Mouse (Mus musculus): Measurements from ENCODE around the gene Hvcn1. TPM values are rescaled to one million over a fixed set of nuclear protein-coding genes. Genes with fewer than 3 reads are reported as not detected.
A peak's percentile ranks its signal among the peaks of the same experiment; 100 is the strongest.

Gene Hvcn1
- polyA plus RNA-seq, 1 experiment: 54.3 TPM

DNA sequence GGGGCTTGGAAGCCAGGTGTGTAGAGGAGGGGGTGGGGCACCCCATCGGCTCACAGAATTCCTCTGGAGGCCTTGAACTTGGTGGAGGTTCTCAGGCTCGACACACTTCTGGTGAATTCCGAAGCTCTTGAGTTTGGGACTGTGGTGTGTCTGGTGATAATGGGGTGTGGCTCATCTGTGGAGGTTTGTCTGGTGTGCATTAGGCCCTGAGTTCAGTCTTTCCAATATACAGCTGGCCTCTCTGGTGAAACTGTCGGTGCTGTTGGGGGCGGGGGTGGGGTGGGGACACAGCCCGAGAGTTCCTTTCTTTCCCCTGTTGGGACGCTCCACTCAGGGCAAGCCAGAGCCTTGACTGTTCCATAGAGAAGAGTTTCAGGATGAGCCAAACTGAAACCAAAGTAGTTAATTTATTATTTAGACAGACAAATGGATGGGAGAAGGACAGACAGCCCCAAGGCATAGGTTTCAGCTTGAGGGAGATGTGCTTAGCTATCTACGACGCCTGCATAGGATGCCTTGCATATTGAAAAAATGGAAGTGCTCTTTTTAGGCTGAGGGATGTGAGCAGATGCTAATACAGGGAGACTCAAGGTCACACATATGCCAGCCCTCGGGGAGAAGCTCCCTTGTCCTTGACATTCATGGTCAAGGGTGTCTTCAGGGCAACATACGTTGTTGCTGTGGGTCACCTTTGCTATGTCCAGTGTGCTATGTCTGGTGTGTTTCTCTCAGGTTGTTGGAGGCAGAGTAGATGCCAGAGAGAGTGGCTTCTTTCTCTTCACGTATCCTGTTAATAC lies 11.7 kb downstream of the Hvcn1 start:
- no peak overlapping the region for H3K4me3 ChIP-seq (ENCODE audit: insufficient read depth, low read length)
- H3K4me1 ChIP-seq (ENCODE audit: control insufficient read depth, insufficient read depth, low read length): peaks cover 21% of the 10 kb centered on the region
- H3K27ac ChIP-seq (ENCODE audit: insufficient read depth, low read depth, low read length): no peak overlapping the region
- no peak for TF ChIP-seq POLR2A (IDR thresholded peaks at IDR 0.05; ENCODE audit: borderline replicate concordance, low read depth, low read length)
- TF ChIP-seq CTCF (IDR thresholded peaks at IDR 0.05; ENCODE audit: low read depth, low read length): no peak

- Histone ChIP-seq H3K27ac (ENCODE audit: insufficient read depth, low read depth, low read length) (no peak overlapping the region), H3K4me1 (ENCODE audit: control insufficient read depth, insufficient read depth, low read length) (peaks cover 21% of the 10 kb centered on the region), H3K4me3 (ENCODE audit: insufficient read depth, low read length) (no peak overlapping the region)
- TF ChIP-seq POLR2A (IDR thresholded peaks at IDR 0.05; ENCODE audit: borderline replicate concordance, low read depth, low read length) (no peak), CTCF (IDR thresholded peaks at IDR 0.05; ENCODE audit: low read depth, low read length) (no peak)
Measured at GRCm38 (mm10) chr5:122218928-122219327, 12.3 kb downstream of the Hvcn1 start.

- H3K4me1 ChIP-seq (ENCODE audit: control insufficient read depth, insufficient read depth, low read length): peaks cover 21% of the 10 kb centered on the region
- H3K4me3 ChIP-seq (ENCODE audit: insufficient read depth, low read length): no peak overlapping the region
- TF ChIP-seq POLR2A (IDR thresholded peaks at IDR 0.05; ENCODE audit: borderline replicate concordance, low read depth, low read length): no peak
- TF ChIP-seq CTCF (IDR thresholded peaks at IDR 0.05; ENCODE audit: low read depth, low read length): 0 out of 2 replicates have a peak, but pooled peaks have one; percentile 3
- no peak overlapping the region for H3K27ac ChIP-seq (ENCODE audit: insufficient read depth, low read depth, low read length)
Measured at GRCm38 (mm10) chr5:122219655-122220629, 13.3 kb downstream of the Hvcn1 start.

DNA sequence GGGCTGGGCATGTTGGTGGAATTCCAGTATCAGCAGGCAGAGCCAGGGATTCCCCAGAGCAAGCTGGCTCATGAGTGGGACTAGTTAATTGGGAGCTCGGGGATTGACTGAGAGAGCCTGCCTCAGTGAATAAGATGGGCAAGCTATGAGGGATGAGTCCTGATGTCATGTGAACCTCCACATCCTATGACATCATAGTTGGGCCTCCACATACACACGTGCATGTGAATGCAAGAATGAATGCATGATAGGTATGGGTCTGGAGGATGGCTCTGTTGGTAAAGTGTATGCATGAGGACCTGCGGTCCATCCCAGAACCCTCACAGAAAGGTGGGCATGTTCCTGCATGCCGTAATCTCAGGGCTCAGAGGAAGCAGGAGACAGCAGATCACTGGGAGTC lies 14.5 kb downstream of the Hvcn1 start:
- Histone ChIP-seq H3K4me3 (ENCODE audit: insufficient read depth, low read length) (no peak overlapping the region), H3K27ac (ENCODE audit: insufficient read depth, low read depth, low read length) (no peak overlapping the region), H3K4me1 (ENCODE audit: control insufficient read depth, insufficient read depth, low read length) (peaks cover 21% of the 10 kb centered on the region)
- TF ChIP-seq POLR2A (IDR thresholded peaks at IDR 0.05; ENCODE audit: borderline replicate concordance, low read depth, low read length) (no peak), CTCF (IDR thresholded peaks at IDR 0.05; ENCODE audit: low read depth, low read length) (no peak)

DNA sequence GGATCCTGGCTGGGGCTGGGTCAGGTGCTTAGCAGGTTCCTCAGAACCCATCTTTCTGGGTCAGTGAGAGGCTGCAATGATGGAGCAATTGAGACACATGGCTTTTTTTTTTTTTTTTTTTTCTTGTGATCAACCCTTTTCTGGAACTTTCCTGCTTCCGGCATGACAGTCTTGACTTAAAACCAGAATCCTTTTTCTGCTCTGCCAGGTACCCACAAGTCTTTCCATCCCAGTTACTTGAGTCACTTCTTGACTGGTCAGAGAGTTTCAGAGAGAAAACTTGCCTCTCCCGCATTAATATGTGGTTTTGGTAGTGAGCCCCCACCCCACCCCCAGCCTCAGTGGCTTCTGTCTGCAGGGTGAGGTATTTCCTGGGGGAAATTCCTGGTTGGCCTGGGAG lies 17.7 kb downstream of the Hvcn1 start:
- Histone ChIP-seq H3K4me1 (ENCODE audit: control insufficient read depth, insufficient read depth, low read length) (peaks cover 11% of the 10 kb centered on the region), H3K27ac (ENCODE audit: insufficient read depth, low read depth, low read length) (no peak overlapping the region)
- no peak for TF ChIP-seq POLR2A (IDR thresholded peaks at IDR 0.05; ENCODE audit: borderline replicate concordance, low read depth, low read length)
- TF ChIP-seq CTCF (IDR thresholded peaks at IDR 0.05; ENCODE audit: low read depth, low read length): no peak

GRCm38 (mm10) chr5:122228271-122228765 lies 21.7 kb downstream of the Hvcn1 start:
- peaks cover 9% of the 10 kb centered on the region for H3K4me1 ChIP-seq (ENCODE audit: control insufficient read depth, insufficient read depth, low read length)
- TF ChIP-seq CTCF (IDR thresholded peaks at IDR 0.05; ENCODE audit: low read depth, low read length): no peak
- no peak for TF ChIP-seq POLR2A (IDR thresholded peaks at IDR 0.05; ENCODE audit: borderline replicate concordance, low read depth, low read length)
- no peak overlapping the region for H3K4me3 ChIP-seq (ENCODE audit: insufficient read depth, low read length)
- H3K27ac ChIP-seq (ENCODE audit: insufficient read depth, low read depth, low read length): no peak overlapping the region

More for the DNA sequence above, 17.7 kb downstream of the Hvcn1 start:
- H3K4me3 ChIP-seq (ENCODE audit: insufficient read depth, low read length): no peak overlapping the region

DNA sequence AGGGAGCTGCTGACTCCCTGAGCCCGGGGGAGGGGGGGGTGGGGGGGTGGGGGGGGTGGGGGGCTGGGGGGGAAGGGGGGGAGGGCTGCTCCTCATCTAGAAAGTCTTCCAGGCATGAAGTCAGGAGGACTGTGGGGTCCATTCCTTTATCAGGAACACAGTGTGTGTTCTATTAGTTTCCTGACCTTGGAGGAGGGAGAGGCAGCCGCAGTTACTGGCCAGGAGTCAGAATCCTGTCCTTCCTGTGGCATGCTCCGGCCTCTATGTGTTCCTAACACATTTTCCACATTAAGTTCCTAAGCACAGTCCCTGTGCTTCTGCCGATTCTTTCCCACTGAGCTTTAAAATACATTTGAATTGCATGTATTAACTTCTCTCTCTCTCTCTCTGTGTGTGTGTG lies 22.2 kb downstream of the Hvcn1 start:
- Histone ChIP-seq H3K27ac (ENCODE audit: insufficient read depth, low read depth, low read length) (no peak overlapping the region), H3K4me1 (ENCODE audit: control insufficient read depth, insufficient read depth, low read length) (peaks cover 9% of the 10 kb centered on the region), H3K4me3 (ENCODE audit: insufficient read depth, low read length) (no peak overlapping the region)
- TF ChIP-seq POLR2A (IDR thresholded peaks at IDR 0.05; ENCODE audit: borderline replicate concordance, low read depth, low read length): no peak

DNA sequence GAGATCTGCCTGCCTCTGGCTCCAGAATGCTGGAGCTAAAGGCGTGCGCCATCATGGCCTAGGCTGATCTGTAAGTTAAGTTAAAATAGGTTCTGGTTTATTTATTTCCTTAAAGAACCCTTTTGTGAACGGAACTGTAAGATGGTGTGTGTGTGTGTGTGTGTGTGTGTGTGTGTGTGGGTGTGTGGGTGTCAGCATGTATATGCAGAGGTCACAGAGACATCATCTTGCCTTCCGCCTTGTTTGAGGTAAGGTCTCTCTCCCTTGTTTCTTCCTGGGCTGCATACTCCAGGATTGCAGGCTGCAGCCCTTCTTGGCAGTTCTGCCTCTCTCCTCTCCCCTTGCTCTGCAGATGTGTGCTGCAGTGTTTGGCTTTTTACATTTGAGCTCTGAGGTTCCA lies 24.2 kb downstream of the Hvcn1 start:
- no peak overlapping the region for H3K27ac ChIP-seq (ENCODE audit: insufficient read depth, low read depth, low read length)

GRCm38 (mm10) chr5:122231431-122231830 lies 24.8 kb downstream of the Hvcn1 start:
- TF ChIP-seq CTCF (IDR thresholded peaks at IDR 0.05; ENCODE audit: low read depth, low read length) (no peak), POLR2A (IDR thresholded peaks at IDR 0.05; ENCODE audit: borderline replicate concordance, low read depth, low read length) (no peak)
- no peak overlapping the region for H3K27ac ChIP-seq (ENCODE audit: insufficient read depth, low read depth, low read length)
- H3K4me3 ChIP-seq (ENCODE audit: insufficient read depth, low read length): no peak overlapping the region
- peaks cover 15% of the 10 kb centered on the region for H3K4me1 ChIP-seq (ENCODE audit: control insufficient read depth, insufficient read depth, low read length)

More for the DNA sequence above, 24.2 kb downstream of the Hvcn1 start:
- no peak overlapping the region for H3K4me3 ChIP-seq (ENCODE audit: insufficient read depth, low read length)
- H3K4me1 ChIP-seq (ENCODE audit: control insufficient read depth, insufficient read depth, low read length): peaks cover 15% of the 10 kb centered on the region
- TF ChIP-seq CTCF (IDR thresholded peaks at IDR 0.05; ENCODE audit: low read depth, low read length) (no peak), POLR2A (IDR thresholded peaks at IDR 0.05; ENCODE audit: borderline replicate concordance, low read depth, low read length) (no peak)
